Mouse (Mus musculus) heart, embryonic 11.5 days (tissue): ENCODE measurements around the gene Slc38a4. TPM values are rescaled to one million over a fixed set of nuclear protein-coding genes. Genes with fewer than 3 reads are reported as not detected.

Experiments used
- ATAC-seq: fragments of 200-750 bp; cut with Nextera tagmentation; replicated peaks from 2 replicates; pipeline ENCODE4 v1.8.0; 2017; ENCODE audit warnings: moderate library complexity; ENCODE audit not compliant: insufficient number of reproducible peaks, low FRiP score, low TSS enrichment
- H3K27ac ChIP-seq: fragments of 300-500 bp; sonication (generic); 2 replicates; pipeline ENCODE4 v1.5.1; 2014; ENCODE audit warnings: mild to moderate bottlenecking, low read depth, low read length
- H3K27me3 ChIP-seq: fragments of 300-500 bp; sonication (generic); 2 replicates; pipeline ENCODE4 v1.6.1; 2014; ENCODE audit warnings: mild to moderate bottlenecking, low read length, mixed read lengths; ENCODE audit not compliant: control insufficient read depth, insufficient read depth
- H3K36me3 ChIP-seq: fragments of 300-500 bp; sonication (generic); 2 replicates; pipeline ENCODE4 v1.6.1; 2014; ENCODE audit warnings: mild to moderate bottlenecking, low read length, moderate library complexity, mixed read lengths; ENCODE audit not compliant: control insufficient read depth, insufficient read depth
- H3K4me1 ChIP-seq: fragments of 300-500 bp; sonication (generic); 2 replicates; pipeline ENCODE4 v1.6.1; 2014; ENCODE audit warnings: low read length; ENCODE audit not compliant: control insufficient read depth, insufficient read depth
- H3K4me2 ChIP-seq: fragments of 300-500 bp; sonication (generic); 2 replicates; pipeline ENCODE4 v1.6.1; 2014; ENCODE audit warnings: mild to moderate bottlenecking, moderate library complexity
- H3K4me3 ChIP-seq: fragments of 300-500 bp; sonication (generic); 2 replicates; pipeline ENCODE4 v1.5.1; 2014; ENCODE audit warnings: low read depth, low read length
- H3K9ac ChIP-seq: fragments of 300-500 bp; sonication (generic); 2 replicates; pipeline ENCODE4 v1.6.1; 2014; ENCODE audit warnings: mild to moderate bottlenecking, low read depth, low read length, moderate library complexity
- H3K9me3 ChIP-seq: fragments of 300-500 bp; sonication (generic); replicated peaks from 2 replicates; pipeline ENCODE4 v1.6.1; 2016; ENCODE audit warnings: low read length; ENCODE audit not compliant: control insufficient read depth
- WGBS: fragments of 180-500 bp; shearing (Covaris S2); extraction: QIAGEN DNeasy Blood & Tissue Kit; methylation state at CpG from one replicate; pipeline ENCODE4 v1.1.7; 2014; ENCODE audit not compliant: insufficient replicate concordance; 5-methylcytosine and 5-hydroxymethylcytosine counted together
- polyA plus RNA-seq: library from polyadenylated mRNA; unstranded; fragments of >200 nt; fragmentation: Nextera tagmentation; extraction: Ambion mirVana; gene quantifications from 2 replicates; pipeline ENCODE4 v1.2.1, GENCODE M21; 2014

The Slc38a4 gene
- polyA plus RNA-seq, 1 experiment from 2014 or later, result 177 TPM

DNA sequence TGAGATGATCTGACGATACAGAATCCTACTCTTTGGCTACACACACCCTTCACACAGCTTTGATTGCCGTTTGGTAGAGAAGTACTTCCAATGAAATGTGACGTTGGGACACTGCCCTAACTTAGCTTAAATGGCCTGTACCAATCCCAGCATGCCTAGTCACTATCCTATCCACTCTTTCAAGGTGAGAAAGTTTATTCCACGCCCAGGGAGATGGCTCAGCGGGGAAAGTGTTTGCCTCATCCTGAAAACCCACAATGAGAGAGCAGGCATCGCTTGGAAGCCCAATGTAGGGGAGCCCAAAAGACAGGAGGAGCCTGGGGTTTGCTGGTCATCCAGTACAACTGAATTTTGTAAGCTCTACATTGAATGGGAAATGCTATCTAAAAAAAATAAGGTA, 4.8 kb upstream of the Slc38a4 start:
- 86% methylated on average over 6 of the region's 6 CpGs for WGBS
- ATAC-seq, result no peak
- no peak overlapping the region for H3K4me3 ChIP-seq
- H3K4me2 ChIP-seq, result no peak overlapping the region
- H3K4me1 ChIP-seq, result peaks cover 6% of the 10 kb centered on the region; the same call in 1 of the 2 replicates
- no peaks in the 10 kb centered on the region for H3K36me3 ChIP-seq
- H3K27me3 ChIP-seq, result no peaks in the 10 kb centered on the region
- no peak overlapping the region for H3K27ac ChIP-seq
- H3K9ac ChIP-seq, result no peak overlapping the region
- H3K9me3 ChIP-seq, result peaks cover under 1% of the 10 kb centered on the region; the same call in 1 of the 2 replicates

GRCm38 (mm10) chr15:97060102-97060501, 4.3 kb upstream of the Slc38a4 start:
- H3K27ac ChIP-seq, result no peak overlapping the region
- no peaks in the 10 kb centered on the region for H3K27me3 ChIP-seq
- H3K4me2 ChIP-seq, result no peak overlapping the region
- H3K4me1 ChIP-seq, result peaks cover 4% of the 10 kb centered on the region; the same call in 1 of the 2 replicates
- no peaks in the 10 kb centered on the region for H3K36me3 ChIP-seq
- no peak overlapping the region for H3K9ac ChIP-seq
- H3K4me3 ChIP-seq, result no peak overlapping the region
- WGBS, result 83% methylated on average over 14 of the region's 14 CpGs
- peaks cover 5% of the 10 kb centered on the region; the same call in 1 of the 2 replicates for H3K9me3 ChIP-seq
- ATAC-seq, result no peak

GRCm38 (mm10) chr15:97059071-97060041, 3.6 kb upstream of the Slc38a4 start:
- Histone ChIP-seq H3K4me3 (no peak overlapping the region), H3K27me3 (no peaks in the 10 kb centered on the region), H3K9ac (no peak overlapping the region), H3K36me3 (no peaks in the 10 kb centered on the region), H3K9me3 (peaks cover 10% of the 10 kb centered on the region; the same call in 1 of the 2 replicates), H3K4me1 (peaks cover 3% of the 10 kb centered on the region; the same call in 1 of the 2 replicates), H3K27ac (no peak overlapping the region), H3K4me2 (no peak overlapping the region)
- 0 out of 2 replicates have a peak, but pooled peaks have one; percentile 39 for ATAC-seq
- 73% methylated on average over 24 of the region's 24 CpGs for WGBS

GRCm38 (mm10) chr15:97054767-97055489, 828 bp downstream of the Slc38a4 start:
- no peak for ATAC-seq
- Histone ChIP-seq H3K36me3 (no peaks in the 10 kb centered on the region), H3K9me3 (peaks cover 10% of the 10 kb centered on the region; the same call in 1 of the 2 replicates), H3K27me3 (no peaks in the 10 kb centered on the region), H3K4me2 (peak overlapping the region; percentile 62), H3K4me1 (peaks cover 11% of the 10 kb centered on the region), H3K9ac (peak overlapping the region; percentile 84), H3K27ac (peak overlapping the region; percentile 81), H3K4me3 (peak overlapping the region; percentile 66)
- WGBS, result 43% methylated on average over 31 of the region's 31 CpGs

- Histone ChIP-seq H3K4me3 (peak overlapping the region; percentile 66), H3K27me3 (no peaks in the 10 kb centered on the region), H3K4me2 (peak overlapping the region; percentile 62), H3K9ac (peak overlapping the region; percentile 84), H3K36me3 (no peaks in the 10 kb centered on the region), H3K27ac (peak overlapping the region; percentile 81), H3K9me3 (peaks cover 10% of the 10 kb centered on the region; the same call in 1 of the 2 replicates), H3K4me1 (peaks cover 16% of the 10 kb centered on the region)
- WGBS, result 45% methylated on average over 15 of the region's 15 CpGs
- no peak for ATAC-seq
Observed at GRCm38 (mm10) chr15:97054131-97054530, 1.6 kb downstream of the Slc38a4 start.

DNA sequence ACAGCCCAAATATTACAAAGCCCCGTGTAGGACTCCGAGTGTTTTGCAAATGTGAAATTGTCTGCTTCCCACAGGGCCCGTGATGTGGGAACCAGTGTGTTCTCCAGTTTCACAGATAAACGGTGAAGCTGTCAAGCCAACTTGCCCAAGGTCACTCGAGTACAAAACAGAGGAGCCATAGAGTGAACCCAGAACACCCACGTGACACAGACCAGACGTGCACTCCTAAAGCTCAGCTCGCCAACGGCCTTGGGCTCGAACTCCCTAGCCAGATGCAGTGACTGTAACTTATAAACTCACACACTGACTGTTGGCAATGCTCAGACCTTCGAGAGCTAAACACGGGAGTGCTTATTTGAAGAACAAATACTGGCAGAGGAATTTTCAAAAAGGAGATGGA, 5.3 kb downstream of the Slc38a4 start:
- H3K27ac ChIP-seq, result peak overlapping the region; percentile 76

DNA sequence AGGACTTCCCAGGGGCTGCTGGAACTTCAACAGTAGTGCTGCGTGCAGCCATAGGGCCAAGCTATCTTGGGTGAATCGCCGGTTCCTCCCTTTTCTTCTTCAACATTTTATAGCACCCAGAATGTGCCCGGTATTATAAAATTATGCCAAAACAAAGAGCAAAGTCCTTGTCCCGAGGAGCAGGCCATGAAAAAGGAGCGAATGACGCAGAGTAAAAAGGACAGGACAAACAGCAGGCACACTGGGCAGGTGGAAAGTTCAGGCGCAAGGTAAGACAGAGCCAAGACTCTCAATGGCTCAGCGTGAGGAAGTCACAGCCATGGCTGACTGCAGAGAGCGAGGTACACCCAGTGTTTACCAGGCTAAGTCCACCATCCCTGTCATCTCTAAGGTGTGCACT, 5.7 kb downstream of the Slc38a4 start:
- Histone ChIP-seq H3K9ac (peak overlapping the region; percentile 34; the same call in 1 of the 2 replicates), H3K4me3 (no peak overlapping the region), H3K4me2 (peak overlapping the region; percentile 41), H3K27me3 (no peaks in the 10 kb centered on the region), H3K36me3 (no peaks in the 10 kb centered on the region), H3K27ac (peak overlapping the region; percentile 76), H3K9me3 (peaks cover 4% of the 10 kb centered on the region; the same call in 1 of the 2 replicates), H3K4me1 (peaks cover 27% of the 10 kb centered on the region)
- 56% methylated on average over 10 of the region's 10 CpGs for WGBS
- no peak for ATAC-seq

More for the DNA sequence above, 5.3 kb downstream of the Slc38a4 start:
- peaks cover 27% of the 10 kb centered on the region for H3K4me1 ChIP-seq
- peaks cover 9% of the 10 kb centered on the region; the same call in 1 of the 2 replicates for H3K9me3 ChIP-seq
- WGBS, result 32% methylated on average over 12 of the region's 12 CpGs
- peak overlapping the region; percentile 34; the same call in 1 of the 2 replicates for H3K9ac ChIP-seq
- no peaks in the 10 kb centered on the region for H3K27me3 ChIP-seq
- no peaks in the 10 kb centered on the region for H3K36me3 ChIP-seq
- H3K4me3 ChIP-seq, result no peak overlapping the region
- no peak for ATAC-seq
- peak overlapping the region; percentile 41 for H3K4me2 ChIP-seq

GRCm38 (mm10) chr15:97049281-97049841, 6.4 kb downstream of the Slc38a4 start:
- no peaks in the 10 kb centered on the region for H3K9me3 ChIP-seq
- no peak for ATAC-seq
- no peaks in the 10 kb centered on the region for H3K36me3 ChIP-seq
- no peaks in the 10 kb centered on the region for H3K27me3 ChIP-seq
- peak overlapping the region; percentile 41 for H3K4me2 ChIP-seq
- H3K4me3 ChIP-seq, result no peak overlapping the region
- H3K9ac ChIP-seq, result no peak overlapping the region
- 56% methylated on average over 11 of the region's 11 CpGs for WGBS
- H3K4me1 ChIP-seq, result peaks cover 27% of the 10 kb centered on the region
- H3K27ac ChIP-seq, result peak overlapping the region; percentile 76
